Mouse (Mus musculus): Measurements from ENCODE around the gene Fh1.

DNA sequence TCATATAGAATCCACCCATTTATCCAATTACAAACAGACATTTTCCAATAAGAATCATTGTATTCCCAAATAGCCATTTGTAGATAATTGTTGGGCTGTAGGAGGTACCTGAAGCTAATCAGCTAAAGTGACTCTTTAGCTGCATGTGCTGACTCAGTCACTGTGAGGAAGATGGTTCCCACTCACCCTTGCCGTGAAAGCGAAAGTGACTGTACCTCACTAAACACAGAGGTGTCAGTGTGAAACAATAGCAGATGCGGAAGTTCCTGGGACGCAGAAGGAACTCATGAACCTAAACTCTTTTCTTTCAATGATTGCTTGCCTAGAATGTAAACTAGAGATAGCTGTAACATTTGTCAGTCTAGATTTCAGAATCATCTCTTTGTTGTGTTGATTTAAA lies 61.1 kb downstream of the Fh1 start:
- TF ChIP-seq CTCF (IDR thresholded peaks at IDR 0.05), result no peak
- no peak for TF ChIP-seq POLR2A (IDR thresholded peaks at IDR 0.05; ENCODE audit: insufficient read depth, low read depth, low read length)
